Mouse (Mus musculus): ENCODE measurements around the gene Cabcoco1.

DNA sequence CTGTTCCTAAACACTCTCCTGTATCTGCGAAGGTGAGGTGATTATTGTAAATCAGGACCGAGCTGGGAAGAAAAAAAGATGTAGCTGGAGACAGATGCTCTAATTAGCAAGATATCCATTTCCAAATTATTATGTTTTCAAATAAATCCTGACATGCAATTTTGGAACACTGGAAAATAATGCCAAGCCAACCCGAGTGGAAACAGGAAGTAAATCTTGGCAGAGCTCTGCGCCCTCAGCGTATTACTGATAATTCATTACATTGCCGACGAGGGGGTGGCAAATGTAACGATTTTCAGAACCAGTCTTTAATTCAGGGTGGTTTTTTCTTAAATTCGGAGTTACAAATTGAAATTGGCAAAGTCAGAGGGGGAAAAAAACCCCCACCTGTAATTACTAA is 35.6 kb upstream of the Cabcoco1 start:
- TF ChIP-seq CTCF (IDR thresholded peaks at IDR 0.05; ENCODE audit: low read depth, low read length) (no peak), POLR2A (IDR thresholded peaks at IDR 0.05; ENCODE audit: borderline replicate concordance, low read depth, low read length) (no peak)
